Mouse (Mus musculus): Measurements from ENCODE around the gene Ror2. TPM values are rescaled to one million over a fixed set of nuclear protein-coding genes. Genes with fewer than 3 reads are reported as not detected.

Gene Ror2
- total and polyA plus RNA-seq, 2 experiments = 0.06 TPM; not detected in 1

DNA sequence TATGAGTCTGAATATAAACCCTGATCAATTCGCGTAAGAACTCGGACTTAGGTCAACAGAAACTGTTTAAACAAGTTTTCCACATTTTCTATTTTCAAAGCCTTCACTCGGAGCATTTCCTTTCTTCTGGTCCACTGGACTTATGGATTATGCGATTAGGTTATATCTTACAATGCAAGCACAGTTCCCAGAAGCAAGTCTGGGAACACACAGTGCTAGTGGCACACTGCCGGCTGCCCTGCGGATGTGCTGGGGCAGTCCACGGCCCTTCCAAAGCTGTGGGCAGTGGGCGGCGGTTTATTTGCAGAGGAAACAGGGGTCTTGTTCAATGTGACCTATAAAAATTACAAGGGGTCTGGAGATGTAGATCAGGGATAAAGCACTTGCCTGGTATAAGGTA is 97.0 kb downstream of the Ror2 start:
- H3K27me3 ChIP-seq (ENCODE audit: control insufficient read depth, insufficient read depth, low read length) = no peaks in the 10 kb centered on the region
- no peaks in the 10 kb centered on the region for H3K79me2 ChIP-seq (ENCODE audit: control insufficient read depth, insufficient read depth, low read length)
- H3K4me3 ChIP-seq (ENCODE audit: insufficient read depth, low read depth, low read length) = no peak overlapping the region
- WGBS = 42% methylated on average over 10 of the region's 10 CpGs
- DNase-seq (ENCODE audit: extremely low read depth, low read depth, low spot score) = no peak
- H3K4me1 ChIP-seq (ENCODE audit: control insufficient read depth, insufficient read depth, low read length) = no peaks in the 10 kb centered on the region
- no peak for TF ChIP-seq CTCF (IDR thresholded peaks at IDR 0.05; ENCODE audit: low read depth, low read length)
- no peak overlapping the region for H3K9ac ChIP-seq (ENCODE audit: low read depth, low read length)
- no peak overlapping the region for H3K27ac ChIP-seq (replicated peaks; ENCODE audit: insufficient read depth, low read depth, low read length)
- H3K36me3 ChIP-seq (ENCODE audit: control insufficient read depth, insufficient read depth, low read length) = no peaks in the 10 kb centered on the region

- Histone ChIP-seq H3K79me2 (ENCODE audit: control insufficient read depth, insufficient read depth, low read length) (no peaks in the 10 kb centered on the region), H3K9ac (ENCODE audit: low read depth, low read length) (no peak overlapping the region), H3K27me3 (ENCODE audit: control insufficient read depth, insufficient read depth, low read length) (no peaks in the 10 kb centered on the region), H3K36me3 (ENCODE audit: control insufficient read depth, insufficient read depth, low read length) (no peaks in the 10 kb centered on the region), H3K4me1 (ENCODE audit: control insufficient read depth, insufficient read depth, low read length) (no peaks in the 10 kb centered on the region), H3K4me3 (ENCODE audit: insufficient read depth, low read depth, low read length) (no peak overlapping the region), H3K27ac (replicated peaks; ENCODE audit: insufficient read depth, low read depth, low read length) (no peak overlapping the region)
- DNase-seq (ENCODE audit: extremely low read depth, low read depth, low spot score) = no peak
- WGBS = 88% methylated on average over 1 of the region's 1 CpGs
- TF ChIP-seq CTCF (IDR thresholded peaks at IDR 0.05; ENCODE audit: low read depth, low read length) = no peak
- TF ChIP-seq POLR2A (IDR thresholded peaks at IDR 0.05; ENCODE audit: extremely low read depth, insufficient read depth, low read length) = no peak
Observed at GRCm38 (mm10) chr13:53184858-53185257, 101.1 kb downstream of the Ror2 start.

GRCm38 (mm10) chr13:53184149-53184548 is 101.8 kb downstream of the Ror2 start:
- H3K27me3 ChIP-seq (ENCODE audit: control insufficient read depth, insufficient read depth, low read length) = no peaks in the 10 kb centered on the region
- no peak overlapping the region for H3K27ac ChIP-seq (replicated peaks; ENCODE audit: insufficient read depth, low read depth, low read length)
- H3K4me3 ChIP-seq (ENCODE audit: insufficient read depth, low read depth, low read length) = no peak overlapping the region
- H3K9ac ChIP-seq (ENCODE audit: low read depth, low read length) = no peak overlapping the region
- H3K36me3 ChIP-seq (ENCODE audit: control insufficient read depth, insufficient read depth, low read length) = no peaks in the 10 kb centered on the region
- WGBS = 79% methylated on average over 5 of the region's 5 CpGs
- TF ChIP-seq POLR2A (IDR thresholded peaks at IDR 0.05; ENCODE audit: extremely low read depth, insufficient read depth, low read length) = no peak
- no peak for TF ChIP-seq CTCF (IDR thresholded peaks at IDR 0.05; ENCODE audit: low read depth, low read length)
- H3K4me1 ChIP-seq (ENCODE audit: control insufficient read depth, insufficient read depth, low read length) = no peaks in the 10 kb centered on the region
- no peak for DNase-seq (ENCODE audit: extremely low read depth, low read depth, low spot score)
- H3K79me2 ChIP-seq (ENCODE audit: control insufficient read depth, insufficient read depth, low read length) = no peaks in the 10 kb centered on the region

DNA sequence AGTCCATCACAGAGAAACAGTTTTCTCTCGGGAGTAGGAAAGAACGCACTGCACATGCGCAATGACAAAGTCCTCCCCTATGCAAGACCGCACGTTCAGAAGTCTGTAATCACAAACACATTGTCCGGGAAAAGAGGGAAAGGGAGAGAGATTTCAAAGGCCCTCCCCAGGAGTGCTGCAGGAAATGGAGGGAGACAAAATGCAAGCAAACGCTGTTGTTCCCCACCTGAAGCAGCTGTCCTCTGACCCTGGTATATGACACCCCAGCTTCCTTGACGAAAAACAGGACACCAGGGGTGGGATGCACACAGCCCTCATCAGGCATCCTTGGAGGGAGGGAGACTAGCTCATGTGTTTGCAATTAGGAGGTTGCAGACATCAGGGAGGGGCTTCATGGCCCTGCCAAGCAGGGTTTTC is 102.8 kb downstream of the Ror2 start:
- DNase-seq (ENCODE audit: extremely low read depth, low read depth, low spot score) = no peak
- WGBS = 56% methylated on average over 8 of the region's 8 CpGs
- Histone ChIP-seq H3K4me3 (ENCODE audit: insufficient read depth, low read depth, low read length) (no peak overlapping the region), H3K4me1 (ENCODE audit: control insufficient read depth, insufficient read depth, low read length) (no peaks in the 10 kb centered on the region), H3K27ac (replicated peaks; ENCODE audit: insufficient read depth, low read depth, low read length) (no peak overlapping the region), H3K79me2 (ENCODE audit: control insufficient read depth, insufficient read depth, low read length) (no peaks in the 10 kb centered on the region), H3K36me3 (ENCODE audit: control insufficient read depth, insufficient read depth, low read length) (no peaks in the 10 kb centered on the region), H3K9ac (ENCODE audit: low read depth, low read length) (no peak overlapping the region), H3K27me3 (ENCODE audit: control insufficient read depth, insufficient read depth, low read length) (no peaks in the 10 kb centered on the region)
- TF ChIP-seq POLR2A (IDR thresholded peaks at IDR 0.05; ENCODE audit: extremely low read depth, insufficient read depth, low read length) (no peak), CTCF (IDR thresholded peaks at IDR 0.05; ENCODE audit: low read depth, low read length) (no peak)

- DNase-seq (ENCODE audit: extremely low read depth, low read depth, low spot score) = no peak
Observed at GRCm38 (mm10) chr13:53178594-53178993, 107.3 kb downstream of the Ror2 start.

GRCm38 (mm10) chr13:53178171-53178570 is 107.8 kb downstream of the Ror2 start:
- WGBS = 51% methylated on average over 4 of the region's 4 CpGs
- H3K79me2 ChIP-seq (ENCODE audit: control insufficient read depth, insufficient read depth, low read length) = no peaks in the 10 kb centered on the region
- H3K36me3 ChIP-seq (ENCODE audit: control insufficient read depth, insufficient read depth, low read length) = no peaks in the 10 kb centered on the region
- no peak overlapping the region for H3K27ac ChIP-seq (replicated peaks; ENCODE audit: insufficient read depth, low read depth, low read length)
- H3K9ac ChIP-seq (ENCODE audit: low read depth, low read length) = no peak overlapping the region
- H3K4me1 ChIP-seq (ENCODE audit: control insufficient read depth, insufficient read depth, low read length) = no peaks in the 10 kb centered on the region
- H3K27me3 ChIP-seq (ENCODE audit: control insufficient read depth, insufficient read depth, low read length) = no peaks in the 10 kb centered on the region
- H3K4me3 ChIP-seq (ENCODE audit: insufficient read depth, low read depth, low read length) = no peak overlapping the region
- no peak for DNase-seq (ENCODE audit: extremely low read depth, low read depth, low spot score)
- TF ChIP-seq POLR2A (IDR thresholded peaks at IDR 0.05; ENCODE audit: extremely low read depth, insufficient read depth, low read length) (no peak), CTCF (IDR thresholded peaks at IDR 0.05; ENCODE audit: low read depth, low read length) (no peak)

More at GRCm38 (mm10) chr13:53178594-53178993, 107.3 kb downstream of the Ror2 start:
- no peaks in the 10 kb centered on the region for H3K4me1 ChIP-seq (ENCODE audit: control insufficient read depth, insufficient read depth, low read length)
- TF ChIP-seq CTCF (IDR thresholded peaks at IDR 0.05; ENCODE audit: low read depth, low read length) = no peak
- TF ChIP-seq POLR2A (IDR thresholded peaks at IDR 0.05; ENCODE audit: extremely low read depth, insufficient read depth, low read length) = no peak
- H3K27me3 ChIP-seq (ENCODE audit: control insufficient read depth, insufficient read depth, low read length) = no peaks in the 10 kb centered on the region
- H3K4me3 ChIP-seq (ENCODE audit: insufficient read depth, low read depth, low read length) = no peak overlapping the region
- no peak overlapping the region for H3K9ac ChIP-seq (ENCODE audit: low read depth, low read length)
- no peaks in the 10 kb centered on the region for H3K79me2 ChIP-seq (ENCODE audit: control insufficient read depth, insufficient read depth, low read length)
- no peak overlapping the region for H3K27ac ChIP-seq (replicated peaks; ENCODE audit: insufficient read depth, low read depth, low read length)
- 10% methylated on average over 13 of the region's 13 CpGs for WGBS
- no peaks in the 10 kb centered on the region for H3K36me3 ChIP-seq (ENCODE audit: control insufficient read depth, insufficient read depth, low read length)

Measured in liver, adult 2 months (tissue).